Mouse (Mus musculus): ENCODE measurements around the gene Cblb. TPM values are rescaled to one million over a fixed set of nuclear protein-coding genes. Genes with fewer than 3 reads are reported as not detected.

The Cblb gene
- total RNA-seq, 2 experiments from 2014 or later, result 18.7 to 20.6 TPM

GRCm38 (mm10) chr16:52159958-52160504 is 129.0 kb downstream of the Cblb start:
- intact Hi-C loops (cut with DNase I), result no loop called here
- no peak for DNase-seq (ENCODE audit: low spot score in 2 of 2)

- intact Hi-C loops (cut with DNase I), result no loop called here
- DNase-seq (ENCODE audit: low spot score in 2 of 2), result no peak
Measured at GRCm38 (mm10) chr16:52164246-52164645, 133.2 kb downstream of the Cblb start.

GRCm38 (mm10) chr16:52173253-52173652 is 142.2 kb downstream of the Cblb start:
- intact Hi-C loops (cut with DNase I), result no loop called here
- no peak for DNase-seq (ENCODE audit: low spot score in 2 of 2)

DNA sequence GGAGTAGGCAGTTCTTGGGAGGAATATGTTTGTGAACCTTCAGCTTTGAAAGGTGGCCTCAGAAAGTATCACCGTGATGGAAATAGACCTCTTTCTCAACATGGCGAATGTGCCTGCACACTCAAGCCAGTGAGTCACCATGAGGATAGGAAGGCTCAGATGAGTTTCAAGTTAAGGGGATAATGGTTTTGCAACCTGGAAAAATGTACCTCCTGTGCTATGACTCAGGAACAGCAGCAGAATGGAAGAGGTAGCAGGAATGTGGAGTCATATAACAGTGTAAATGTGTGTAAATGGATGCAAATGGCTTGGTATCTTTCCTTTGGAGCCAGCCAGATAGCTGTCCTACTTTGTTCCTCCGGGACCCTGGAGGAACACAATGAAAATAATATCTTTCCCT is 148.8 kb downstream of the Cblb start:
- intact Hi-C loops (cut with DNase I), result loop anchor here (10.0 kb wide), 1 partner anchor 1335 kb away; no protein-coding TSS in a partner anchor
- no peak for DNase-seq (ENCODE audit: low spot score in 2 of 2)

GRCm38 (mm10) chr16:52182057-52182456 is 151.0 kb downstream of the Cblb start:
- no peak for DNase-seq (ENCODE audit: low spot score in 2 of 2)

DNA sequence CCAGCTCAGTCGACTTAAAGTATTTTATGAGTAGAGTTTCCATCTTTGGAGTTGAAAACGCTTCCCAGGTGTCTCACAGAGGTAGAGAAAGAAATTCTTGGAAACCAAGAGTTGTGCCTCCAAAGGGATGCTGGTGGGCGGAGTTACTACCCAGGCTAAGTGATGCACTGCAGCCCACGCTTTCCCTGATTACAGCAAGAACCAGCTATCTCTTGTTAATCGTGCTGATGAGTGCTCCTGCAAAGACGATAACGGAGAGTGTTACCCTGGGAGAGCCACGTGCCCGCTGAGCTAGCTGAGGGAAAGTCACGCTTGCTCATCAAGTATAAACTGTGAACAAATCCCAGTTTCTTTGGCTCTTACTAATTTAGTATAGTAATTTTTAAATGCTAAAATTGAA is 153.3 kb downstream of the Cblb start:
- DNase-seq (ENCODE audit: low spot score in 2 of 2), result peak; percentile 11 to 52
- intact Hi-C loops (cut with DNase I), result loop anchor here (10.0 kb wide), 1 partner anchor 1340 kb away; no protein-coding TSS in a partner anchor

More at GRCm38 (mm10) chr16:52182057-52182456, 151.0 kb downstream of the Cblb start:
- intact Hi-C loops (cut with DNase I), result loop anchor here (10.0 kb wide), 1 partner anchor 1337 kb away; no protein-coding TSS in a partner anchor

DNA sequence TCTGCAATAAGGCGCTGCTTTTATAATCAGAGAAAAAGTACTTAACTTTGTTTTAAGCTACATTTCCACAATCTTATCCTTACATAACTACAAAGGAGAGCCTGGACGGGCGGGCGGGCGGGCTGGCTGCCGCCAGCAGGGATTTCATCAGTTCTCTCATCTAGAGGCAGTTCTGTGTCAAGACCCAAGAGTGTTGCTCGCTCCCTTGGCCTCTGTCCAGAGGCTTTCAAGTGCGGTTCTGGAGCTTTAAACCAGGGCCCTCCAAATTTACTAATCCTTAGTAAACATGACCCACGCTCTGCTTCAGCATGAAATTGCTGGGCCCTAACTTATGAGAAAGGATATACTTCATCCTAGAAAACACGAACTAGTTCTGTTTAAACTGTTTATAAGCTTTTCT is 155.7 kb downstream of the Cblb start:
- intact Hi-C loops (cut with DNase I), result loop anchor here (5.0 to 10.0 kb wide), 3 partner anchors 154 to 1342 kb away; partner anchors contain the start of gene Cblb

GRCm38 (mm10) chr16:52189103-52189502 is 158.1 kb downstream of the Cblb start:
- intact Hi-C loops (cut with DNase I), result loop anchor here (5.0 to 10.0 kb wide), 3 partner anchors 157 to 1344 kb away; partner anchors contain the start of gene Cblb
- no peak for DNase-seq (ENCODE audit: low spot score in 2 of 2)

More for the DNA sequence above, 155.7 kb downstream of the Cblb start:
- DNase-seq (ENCODE audit: low spot score in 2 of 2), result no peak

DNA sequence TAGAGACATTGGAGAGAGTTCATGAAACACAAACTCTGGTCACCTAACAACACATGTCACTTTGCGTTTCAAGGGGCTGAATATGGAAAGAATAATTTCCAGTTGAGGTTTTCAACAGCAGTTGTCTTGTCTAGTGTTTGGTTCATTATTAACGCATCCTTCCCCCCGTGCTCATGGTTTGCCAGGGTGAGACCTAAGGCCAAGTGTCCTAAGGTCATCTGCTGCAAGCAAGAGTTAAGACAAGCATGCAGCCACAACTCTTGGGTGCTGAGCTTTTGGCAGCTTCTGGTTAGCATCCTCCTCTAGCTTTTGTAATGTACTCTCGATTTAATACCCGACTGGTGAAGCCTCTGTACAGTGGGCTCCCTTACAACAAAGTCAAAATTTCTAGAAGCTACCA is 159.7 kb downstream of the Cblb start:
- DNase-seq (ENCODE audit: low spot score in 2 of 2), result no peak
- intact Hi-C loops (cut with DNase I), result no loop called here

DNA sequence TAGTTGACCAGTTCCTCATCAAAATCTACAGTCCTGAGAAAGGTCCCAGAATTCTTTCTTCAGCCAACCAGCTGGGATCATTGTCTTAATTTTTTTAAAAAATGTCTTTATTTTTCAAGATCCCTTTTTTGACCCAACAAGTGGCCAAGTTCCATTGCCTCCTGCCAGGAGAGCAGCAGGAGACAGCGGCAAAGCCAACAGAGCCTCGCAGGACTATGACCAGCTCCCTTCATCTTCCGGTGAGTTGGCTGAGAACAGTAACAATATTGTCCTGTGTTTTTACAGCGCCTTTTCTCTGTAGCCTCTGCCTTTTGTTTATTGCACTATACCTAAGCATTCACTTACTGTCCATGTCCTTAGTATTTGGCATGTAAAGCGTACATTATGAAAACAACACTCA is 163.0 kb downstream of the Cblb start:
- intact Hi-C loops (cut with DNase I), result no loop called here
- DNase-seq (ENCODE audit: low spot score in 2 of 2), result no peak

DNA sequence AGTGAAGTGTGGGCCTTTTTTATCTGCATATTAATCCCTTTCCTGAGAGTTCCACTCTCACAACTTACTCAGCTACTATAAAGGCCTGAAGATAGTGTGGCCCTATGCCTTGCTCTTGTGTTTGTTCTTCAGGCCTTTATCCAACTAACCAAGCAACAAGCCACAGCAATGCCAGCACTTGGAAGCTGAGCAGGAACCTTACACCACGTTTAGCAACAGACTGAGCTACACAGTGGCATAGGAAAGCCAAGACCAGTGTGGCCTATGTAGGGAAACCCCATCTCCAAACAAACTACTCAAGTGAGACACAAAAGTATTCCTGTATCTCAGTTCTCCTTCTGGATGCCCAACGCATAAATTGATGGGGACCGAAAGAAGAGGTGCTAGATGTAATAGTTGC is 163.8 kb downstream of the Cblb start:
- intact Hi-C loops (cut with DNase I), result no loop called here
- DNase-seq (ENCODE audit: low spot score in 2 of 2), result no peak

- intact Hi-C loops (cut with DNase I), result no loop called here
- no peak for DNase-seq (ENCODE audit: low spot score in 2 of 2)
Measured at GRCm38 (mm10) chr16:52200107-52200506, 169.1 kb downstream of the Cblb start.

GRCm38 (mm10) chr16:52210844-52211606 is 180.0 kb downstream of the Cblb start:
- intact Hi-C loops (cut with DNase I), result no loop called here
- no peak for DNase-seq (ENCODE audit: low spot score in 2 of 2)

DNA sequence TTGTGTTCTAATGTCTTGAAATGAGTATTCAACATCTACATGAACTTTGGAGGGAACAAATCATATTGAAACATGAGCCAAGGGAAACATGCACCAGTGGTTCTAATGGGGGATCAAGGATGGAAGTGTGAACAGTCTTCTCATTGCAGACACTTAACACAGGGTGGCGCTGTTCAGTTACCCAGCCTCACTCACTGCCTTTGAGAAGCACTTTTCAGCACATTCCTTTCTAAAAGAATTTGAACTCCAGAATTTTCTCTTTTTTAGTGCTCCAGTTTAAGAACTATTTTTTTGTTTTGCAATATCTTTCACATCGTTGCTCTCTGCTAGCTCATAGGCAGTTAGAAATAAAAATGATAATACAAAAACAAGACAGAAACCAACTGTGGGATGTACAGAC is 188.0 kb downstream of the Cblb start:
- peak; percentile 39 to 65 for DNase-seq (ENCODE audit: low spot score in 2 of 2)
- intact Hi-C loops (cut with DNase I), result no loop called here

DNA sequence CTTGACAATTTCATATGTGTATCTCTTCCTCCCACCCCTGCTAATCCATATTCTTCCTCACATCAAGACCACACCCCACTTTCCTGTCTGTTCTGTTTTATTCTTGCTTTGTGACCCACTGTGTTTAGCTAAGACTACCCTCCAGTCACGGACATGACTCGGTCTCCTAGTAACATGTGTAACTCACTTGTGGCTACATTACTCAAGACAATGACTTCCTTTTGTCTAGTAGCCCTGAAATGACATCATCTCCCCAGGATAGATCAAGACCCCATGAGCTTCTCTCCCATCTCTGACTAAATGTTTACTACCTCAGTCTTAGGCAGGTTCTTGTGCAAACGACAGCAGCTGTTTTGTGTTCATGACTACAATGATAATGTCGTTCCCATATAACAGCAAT is 191.9 kb downstream of the Cblb start:
- no peak for DNase-seq (ENCODE audit: low spot score in 2 of 2)
- intact Hi-C loops (cut with DNase I), result no loop called here

DNA sequence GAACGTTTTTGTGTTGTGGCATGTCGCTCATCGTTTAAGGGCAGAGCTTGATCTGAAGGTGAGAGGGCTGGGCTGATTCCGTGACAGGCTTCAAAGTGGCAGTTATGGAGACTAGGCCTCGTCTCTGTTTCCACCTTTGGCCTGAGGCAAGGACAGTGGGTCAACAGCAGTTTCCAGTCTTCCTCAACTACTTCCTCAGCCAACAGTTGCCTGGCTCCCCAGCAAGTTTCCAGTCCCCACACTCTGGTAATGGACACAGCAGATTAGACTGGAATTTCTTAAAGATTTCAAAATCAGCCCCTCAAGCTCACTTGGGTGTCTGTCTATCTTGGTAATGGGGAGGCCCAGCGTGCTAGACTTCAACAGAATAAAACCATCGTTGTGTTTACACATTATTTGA is 198.4 kb downstream of the Cblb start:
- no peak for DNase-seq (ENCODE audit: low spot score in 2 of 2)
- intact Hi-C loops (cut with DNase I), result no loop called here

- DNase-seq (ENCODE audit: low spot score in 2 of 2), result peak; percentile 24 to 80
- intact Hi-C loops (cut with DNase I), result no loop called here
Measured at GRCm38 (mm10) chr16:52229930-52230329, 198.9 kb downstream of the Cblb start.

DNA sequence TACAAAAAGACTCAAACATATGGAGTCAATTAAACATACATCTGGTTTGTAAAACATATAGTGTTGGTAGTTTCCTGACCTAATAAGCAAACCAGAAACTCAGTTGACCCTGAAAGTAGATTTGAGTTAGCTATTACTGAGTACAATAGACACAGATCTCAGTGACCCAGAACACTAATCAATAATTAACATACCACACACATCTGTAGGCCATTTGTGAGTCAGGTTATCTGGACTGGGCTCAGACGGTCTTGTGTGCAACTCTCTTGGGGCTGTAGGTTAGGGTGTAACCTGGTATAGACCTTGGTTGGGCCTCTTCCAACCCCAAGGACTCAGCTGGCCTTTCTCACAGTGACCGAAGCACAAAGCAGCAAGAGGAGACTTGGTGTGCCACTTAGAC is 211.1 kb downstream of the Cblb start:
- DNase-seq (ENCODE audit: low spot score in 2 of 2), result no peak

GRCm38 (mm10) chr16:52243421-52243973 is 212.5 kb downstream of the Cblb start:
- intact Hi-C loops (cut with DNase I), result no loop called here
- DNase-seq (ENCODE audit: low spot score in 2 of 2), result no peak

More for the DNA sequence above, 211.1 kb downstream of the Cblb start:
- intact Hi-C loops (cut with DNase I), result no loop called here

DNA sequence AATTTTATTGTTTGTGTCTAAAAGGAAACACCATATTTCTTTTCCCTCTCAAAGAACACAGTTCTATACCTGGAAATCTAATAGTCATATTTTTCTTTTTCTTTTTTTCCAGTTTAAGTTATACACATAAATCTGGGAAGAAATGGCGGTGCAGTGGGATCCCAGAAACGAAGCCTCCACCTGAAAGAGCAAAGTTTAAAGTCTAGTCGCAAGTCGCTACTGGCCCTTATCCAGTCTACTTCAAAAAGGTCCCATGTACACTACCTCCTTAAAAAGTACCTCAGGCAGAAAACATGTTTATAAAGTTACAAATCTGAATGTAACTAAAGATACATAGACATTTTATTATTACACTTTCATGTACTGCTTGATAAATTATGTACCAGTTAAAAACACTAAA is 219.2 kb downstream of the Cblb start:
- intact Hi-C loops (cut with DNase I), result no loop called here
- no peak for DNase-seq (ENCODE audit: low spot score in 2 of 2)

DNA sequence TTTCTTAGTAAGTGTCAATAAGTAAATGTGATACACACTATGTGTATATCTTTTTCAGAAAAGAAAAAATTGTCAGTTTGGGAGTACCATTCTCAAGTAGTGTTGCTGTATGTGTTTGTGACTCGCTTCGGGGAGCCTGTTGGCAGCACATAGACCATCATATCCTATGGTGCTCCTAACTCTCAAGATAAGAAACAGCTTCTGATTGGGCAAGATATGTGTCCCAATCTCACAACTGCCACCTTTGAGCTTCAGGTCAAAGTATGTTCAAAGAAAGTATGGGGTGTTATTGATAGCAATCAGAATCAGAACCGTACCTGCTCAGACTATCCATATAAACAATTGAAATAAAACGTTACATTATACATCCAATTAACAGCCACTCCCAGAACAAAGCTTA is 219.9 kb downstream of the Cblb start:
- intact Hi-C loops (cut with DNase I), result no loop called here
- DNase-seq (ENCODE audit: low spot score in 2 of 2), result no peak

Measured in left cerebral cortex, postnatal 25 days (tissue).